Mouse (Mus musculus) adrenal gland, postnatal 10 days (tissue): Measurements from ENCODE around the gene Hpse2. TPM values are rescaled to one million over a fixed set of nuclear protein-coding genes. Genes with fewer than 3 reads are reported as not detected.
A peak's percentile ranks its signal among the peaks of the same experiment; 100 is the strongest.

ENCODE experiments used
- DNase-seq: peaks from one replicate; pipeline ENCODE4 v3.0.0; 2021; ENCODE audit warnings: mixed read lengths
- total RNA-seq, 2 experiments: library from RNA; stranded (reverse); gene quantifications; 2 replicates each; pipeline ENCODE4 v1.2.3; 2021

Hpse2 gene
- total RNA-seq, 2 experiments from 2014 or later, result not detected

GRCm38 (mm10) chr19:42770141-42770872, 617.8 kb downstream of the Hpse2 start:
- peak; percentile 75 for DNase-seq

GRCm38 (mm10) chr19:42769648-42770047, 618.5 kb downstream of the Hpse2 start:
- DNase-seq, result no peak

GRCm38 (mm10) chr19:42767361-42767760, 620.8 kb downstream of the Hpse2 start:
- DNase-seq, result no peak

GRCm38 (mm10) chr19:42764398-42764797, 623.8 kb downstream of the Hpse2 start:
- DNase-seq, result no peak

- no peak for DNase-seq
Measured at GRCm38 (mm10) chr19:42756671-42757070, 631.5 kb downstream of the Hpse2 start.

GRCm38 (mm10) chr19:42755148-42755870, 632.8 kb downstream of the Hpse2 start:
- peak; percentile 77 for DNase-seq

GRCm38 (mm10) chr19:42753141-42753917, 634.8 kb downstream of the Hpse2 start:
- DNase-seq, result peak; percentile 89

- peak; percentile 89 for DNase-seq
Measured at GRCm38 (mm10) chr19:42752363-42752931, 635.7 kb downstream of the Hpse2 start, which contains the start of gene Pyroxd2. Gene Pyroxd2, minus strand, starts transcription at chr19:42752775.

GRCm38 (mm10) chr19:42750196-42750595, 638.0 kb downstream of the Hpse2 start:
- DNase-seq, result no peak

- no peak for DNase-seq
Measured at GRCm38 (mm10) chr19:42746702-42747101, 641.5 kb downstream of the Hpse2 start.

GRCm38 (mm10) chr19:42745869-42746224, 642.3 kb downstream of the Hpse2 start:
- no peak for DNase-seq

- DNase-seq, result no peak
Measured at GRCm38 (mm10) chr19:42745084-42745868, 642.9 kb downstream of the Hpse2 start.

- peak; percentile 74 for DNase-seq
Measured at GRCm38 (mm10) chr19:42744162-42744586, 644.0 kb downstream of the Hpse2 start.

GRCm38 (mm10) chr19:42743261-42743660, 644.9 kb downstream of the Hpse2 start:
- no peak for DNase-seq

- no peak for DNase-seq
Measured at GRCm38 (mm10) chr19:42741884-42742283, 646.3 kb downstream of the Hpse2 start.

- DNase-seq, result no peak
Measured at GRCm38 (mm10) chr19:42740163-42740899, 647.8 kb downstream of the Hpse2 start.

- DNase-seq, result no peak
Measured at GRCm38 (mm10) chr19:42739734-42740133, 648.4 kb downstream of the Hpse2 start.

- DNase-seq, result no peak
Measured at GRCm38 (mm10) chr19:42737753-42738152, 650.4 kb downstream of the Hpse2 start.
